Mouse (Mus musculus) stomach, embryonic 16.5 days (tissue): ENCODE results near the gene Dr1. TPM values are rescaled to one million over a fixed set of nuclear protein-coding genes. Genes with fewer than 3 reads are reported as not detected.
"Not testable (repeated sequence)": the region's sequence is repeated elsewhere in the genome, so short reads cannot be mapped to it uniquely, and the experiment has no call there.

Experiments
- ATAC-seq: fragments of 200-750 bp; cut with Nextera tagmentation; 2 replicates; pipeline ENCODE4 v1.8.0; 2017; ENCODE audit warnings: moderate number of reproducible peaks, moderate TSS enrichment; ENCODE audit not compliant: insufficient read depth, low FRiP score
- H3K27ac ChIP-seq: fragments of 300-500 bp; sonication (generic); 2 replicates; pipeline ENCODE4 v1.5.1; 2014; ENCODE audit warnings: low read length
- H3K27me3 ChIP-seq: fragments of 300-500 bp; sonication (generic); 2 replicates; pipeline ENCODE4 v1.6.1; 2014; ENCODE audit warnings: low read length, control low read depth, mixed read lengths; ENCODE audit not compliant: control insufficient read depth, insufficient read depth
- H3K36me3 ChIP-seq: fragments of 300-500 bp; sonication (generic); 2 replicates; pipeline ENCODE4 v1.6.1; 2014; ENCODE audit warnings: low read length; ENCODE audit not compliant: control insufficient read depth, insufficient read depth
- H3K4me1 ChIP-seq: fragments of 300-500 bp; sonication (generic); 2 replicates; pipeline ENCODE4 v1.6.1; 2014; ENCODE audit warnings: low read length, control low read depth, mixed read lengths; ENCODE audit not compliant: control insufficient read depth, insufficient read depth
- H3K4me2 ChIP-seq: fragments of 300-500 bp; sonication (generic); 2 replicates; pipeline ENCODE4 v1.6.1; 2014; ENCODE audit warnings: low read depth, low read length, mixed read lengths
- H3K4me3 ChIP-seq: fragments of 300-500 bp; sonication (generic); replicated peaks from 2 replicates; pipeline ENCODE4 v1.5.1; 2014; ENCODE audit warnings: mild to moderate bottlenecking, low read length
- H3K9ac ChIP-seq: fragments of 300-500 bp; sonication (generic); 2 replicates; pipeline ENCODE4 v1.6.1; 2014; ENCODE audit warnings: low read length
- H3K9me3 ChIP-seq: fragments of 300-500 bp; sonication (generic); replicated peaks from 2 replicates; pipeline ENCODE4 v1.6.1; 2016; ENCODE audit warnings: low read length, control low read depth; ENCODE audit not compliant: control insufficient read depth
- WGBS: fragments of 180-500 bp; shearing (Covaris S2); extraction: QIAGEN DNeasy Blood & Tissue Kit; methylation state at CpG from one replicate; pipeline ENCODE4 v1.1.7; 2014; 5-methylcytosine and 5-hydroxymethylcytosine counted together
- polyA plus RNA-seq: library from polyadenylated mRNA; unstranded; fragments of >200 nt; fragmentation: Nextera tagmentation; extraction: Ambion mirVana; gene quantifications from 2 replicates; pipeline ENCODE4 v1.2.1, GENCODE M21; 2015

The Dr1 gene
- polyA plus RNA-seq, 1 experiment from 2014 or later = 43.9 TPM

DNA sequence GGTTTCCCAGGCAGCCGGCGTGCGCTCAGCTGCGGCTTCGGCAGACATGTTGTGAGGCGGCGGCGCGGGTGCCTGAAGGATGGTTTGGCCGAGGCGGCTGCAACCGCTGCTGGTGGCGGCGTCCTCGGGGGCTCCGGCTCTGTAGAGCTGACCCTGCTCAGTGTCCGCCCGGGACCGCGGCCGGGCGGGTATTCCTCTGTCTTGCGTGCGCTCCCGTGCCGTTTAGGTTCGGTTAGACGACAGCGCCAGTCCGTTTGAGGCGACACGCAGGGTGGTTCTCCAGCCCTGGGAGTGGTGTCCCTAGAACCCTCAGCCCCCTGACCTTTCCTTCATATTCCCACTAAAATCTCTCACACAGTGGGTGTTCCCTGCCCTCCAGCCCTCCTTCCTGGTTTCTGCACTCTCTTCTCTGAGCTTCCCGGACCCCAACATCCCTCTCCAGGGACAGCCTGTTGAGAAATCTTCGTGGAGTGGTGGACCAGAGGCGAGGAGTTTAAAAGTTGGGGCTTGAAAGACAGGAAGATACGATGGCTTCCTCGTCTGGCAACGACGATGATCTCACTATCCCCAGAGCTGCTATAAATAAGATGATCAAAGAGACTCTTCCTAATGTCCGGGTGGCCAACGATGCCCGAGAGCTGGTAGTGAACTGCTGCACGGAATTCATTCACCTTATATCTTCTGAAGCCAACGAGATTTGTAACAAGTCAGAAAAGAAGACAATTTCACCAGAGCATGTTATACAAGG, 540 bp downstream of the Dr1 start:
- ATAC-seq = no peak; the same call in 1 of the 2 replicates

GRCm38 (mm10) chr5:108269811-108270151, 1.1 kb downstream of the Dr1 start:
- H3K27ac ChIP-seq = peak overlapping the region; percentile 98; the same call in 1 of the 2 replicates
- H3K9ac ChIP-seq = peak overlapping the region; percentile 98
- WGBS = 5% methylated on average over 7 of the region's 7 CpGs

More for the DNA sequence above, 540 bp downstream of the Dr1 start:
- Histone ChIP-seq H3K4me3 (peak overlapping the region; percentile 99), H3K27me3 (no peaks in the 10 kb centered on the region), H3K9me3 (no peaks in the 10 kb centered on the region), H3K9ac (peak overlapping the region; percentile 98), H3K4me2 (peak overlapping the region; percentile 73), H3K4me1 (peaks cover 9% of the 10 kb centered on the region), H3K36me3 (no peaks in the 10 kb centered on the region), H3K27ac (peak overlapping the region; percentile 98)
- under 1% methylated on average over 44 of the region's 44 CpGs for WGBS

DNA sequence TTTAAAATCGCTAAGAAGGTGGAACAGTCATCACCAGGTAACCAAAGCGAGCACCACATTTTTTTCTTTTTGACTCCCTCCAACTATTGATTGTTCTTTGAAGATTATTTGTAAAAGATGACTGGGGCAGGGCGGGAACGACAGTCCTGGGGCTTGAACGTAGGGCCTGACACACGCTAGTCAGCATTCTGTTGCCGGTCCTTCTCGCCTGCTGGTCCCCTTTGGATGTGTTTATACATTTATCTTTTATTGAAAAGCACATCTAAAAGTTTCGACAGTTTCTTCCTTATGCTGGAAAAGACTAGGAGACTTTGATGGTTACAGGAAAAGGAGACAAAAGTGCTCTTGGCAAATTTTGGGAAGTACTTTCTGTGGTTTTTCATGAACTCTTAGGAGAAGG, 1.7 kb downstream of the Dr1 start:
- H3K9me3 ChIP-seq = no peaks in the 10 kb centered on the region
- peak overlapping the region; percentile 73 for H3K4me2 ChIP-seq
- no peaks in the 10 kb centered on the region for H3K36me3 ChIP-seq
- peaks cover 9% of the 10 kb centered on the region for H3K4me1 ChIP-seq
- H3K9ac ChIP-seq = peak overlapping the region; percentile 98; the same call in 1 of the 2 replicates
- H3K27me3 ChIP-seq = no peaks in the 10 kb centered on the region
- 20% methylated on average over 9 of the region's 9 CpGs for WGBS
- no peak overlapping the region for H3K27ac ChIP-seq
- H3K4me3 ChIP-seq = peak overlapping the region; percentile 99
- no peak for ATAC-seq

More at GRCm38 (mm10) chr5:108269811-108270151, 1.1 kb downstream of the Dr1 start:
- Histone ChIP-seq H3K4me2 (peak overlapping the region; percentile 73), H3K4me3 (peak overlapping the region; percentile 99), H3K27me3 (no peaks in the 10 kb centered on the region), H3K9me3 (no peaks in the 10 kb centered on the region), H3K36me3 (no peaks in the 10 kb centered on the region), H3K4me1 (peaks cover 9% of the 10 kb centered on the region)
- no peak for ATAC-seq

- 88% methylated on average over 6 of the region's 6 CpGs for WGBS
- not testable (repeated sequence) for H3K4me1 ChIP-seq, ATAC-seq, H3K9ac ChIP-seq, H3K27me3 ChIP-seq, H3K4me3 ChIP-seq, H3K36me3 ChIP-seq, H3K9me3 ChIP-seq, H3K27ac ChIP-seq
- H3K4me2 ChIP-seq = peak overlapping the region; percentile 49
Observed at GRCm38 (mm10) chr5:108271345-108271744, 2.6 kb downstream of the Dr1 start.

- ATAC-seq = no peak
- Histone ChIP-seq H3K4me2 (no peak overlapping the region), H3K4me1 (no peaks in the 10 kb centered on the region), H3K27me3 (no peaks in the 10 kb centered on the region), H3K9me3 (no peaks in the 10 kb centered on the region), H3K9ac (no peak overlapping the region), H3K27ac (no peak overlapping the region), H3K4me3 (no peak overlapping the region), H3K36me3 (no peaks in the 10 kb centered on the region)
- 57% methylated on average over 2 of the region's 2 CpGs for WGBS
Observed at GRCm38 (mm10) chr5:108286957-108287356, 18.3 kb downstream of the Dr1 start.

- no peak overlapping the region for H3K4me2 ChIP-seq
- 43% methylated on average over 3 of the region's 3 CpGs for WGBS
- H3K9ac ChIP-seq = no peak overlapping the region
- no peak overlapping the region for H3K27ac ChIP-seq
- no peaks in the 10 kb centered on the region for H3K4me1 ChIP-seq
- H3K27me3 ChIP-seq = no peaks in the 10 kb centered on the region
- H3K36me3 ChIP-seq = no peaks in the 10 kb centered on the region
- ATAC-seq = no peak
- no peaks in the 10 kb centered on the region for H3K9me3 ChIP-seq
- H3K4me3 ChIP-seq = no peak overlapping the region
Observed at GRCm38 (mm10) chr5:108301567-108301966, 32.9 kb downstream of the Dr1 start.

- peaks cover 6% of the 10 kb centered on the region for H3K4me1 ChIP-seq
- under 1% methylated on average over 57 of the region's 57 CpGs for WGBS
Observed at GRCm38 (mm10) chr5:108312224-108313064, 43.7 kb downstream of the Dr1 start, which contains the start of gene Pigg. Pigg (plus strand) TSS chr5:108312609.

DNA sequence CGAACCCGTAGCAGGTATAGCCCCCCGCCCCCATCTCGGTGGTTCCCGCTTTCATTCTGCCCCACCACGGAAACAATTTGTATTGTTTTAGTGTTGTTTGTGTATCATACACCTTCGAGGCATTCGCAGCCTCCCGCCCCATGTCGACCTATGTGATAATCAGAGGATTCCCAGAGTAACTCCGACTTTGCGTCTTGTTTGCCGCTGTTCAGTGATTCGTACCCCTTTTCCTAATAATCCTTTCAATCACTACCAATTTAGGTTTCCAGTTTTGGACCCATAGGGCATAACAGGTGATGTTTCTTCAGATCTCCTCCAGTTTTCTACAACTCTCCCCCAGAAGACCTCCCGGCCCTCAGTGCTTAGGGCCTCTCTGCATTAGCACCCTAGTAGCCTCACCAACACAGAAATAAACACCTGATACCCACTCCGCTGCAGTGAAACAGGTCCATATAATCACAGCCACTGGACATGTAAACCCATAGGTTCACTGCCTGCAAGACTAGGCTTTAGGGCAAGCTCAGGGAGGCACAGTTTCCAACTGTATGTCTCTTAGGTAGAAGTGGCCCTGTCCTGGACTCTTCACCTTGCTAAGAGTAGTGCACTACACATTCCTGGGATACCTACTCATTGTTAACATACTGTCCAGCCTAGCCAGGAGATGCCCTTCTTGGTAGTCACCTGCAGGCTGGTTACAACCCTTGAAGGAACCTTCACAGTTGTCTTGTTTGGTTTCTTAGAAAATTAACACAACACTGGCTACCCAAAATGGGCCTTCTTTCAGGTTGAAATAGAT, 44.6 kb downstream of the Dr1 start:
- H3K4me2 ChIP-seq = peak overlapping the region; percentile 93
- H3K9me3 ChIP-seq = no peaks in the 10 kb centered on the region
- H3K4me1 ChIP-seq = peaks cover 6% of the 10 kb centered on the region
- peak overlapping the region; percentile 37; the same call in 1 of the 2 replicates for H3K27ac ChIP-seq
- H3K27me3 ChIP-seq = no peaks in the 10 kb centered on the region
- H3K36me3 ChIP-seq = no peaks in the 10 kb centered on the region
- 6% methylated on average over 16 of the region's 16 CpGs for WGBS
- H3K4me3 ChIP-seq = peak overlapping the region; percentile 73
- peak overlapping the region; percentile 96 for H3K9ac ChIP-seq
- ATAC-seq = 0 out of 2 replicates have a peak, but pooled peaks have one; percentile 9

More at GRCm38 (mm10) chr5:108312224-108313064, 43.7 kb downstream of the Dr1 start, which contains the start of gene Pigg:
- H3K9me3 ChIP-seq = no peaks in the 10 kb centered on the region
- H3K36me3 ChIP-seq = no peaks in the 10 kb centered on the region
- peak within 1 kb of the TSS; percentile 73 for H3K4me3 ChIP-seq
- no peaks in the 10 kb centered on the region for H3K27me3 ChIP-seq
- peak within 1 kb of the TSS; percentile 93 for H3K4me2 ChIP-seq
- H3K27ac ChIP-seq = peak within 1 kb of the TSS; percentile 84
- H3K9ac ChIP-seq = peak within 1 kb of the TSS; percentile 96
- peak; percentile 99 for ATAC-seq
